Mouse (Mus musculus) effector memory CD4-positive, alpha-beta T cell, adult 5 months (primary cell): ENCODE measurements around the gene Ddx3x. TPM values are rescaled to one million over a fixed set of nuclear protein-coding genes. Genes with fewer than 3 reads are reported as not detected.

Experiments
- polyA plus RNA-seq: library from polyadenylated mRNA; unstranded; fragments of 100-300 nt; shearing (Covaris generic); gene quantifications from one replicate; pipeline ENCODE4 v1.2.1, GENCODE M21; 2017

Ddx3x gene
- polyA plus RNA-seq, result 181 TPM

DNA sequence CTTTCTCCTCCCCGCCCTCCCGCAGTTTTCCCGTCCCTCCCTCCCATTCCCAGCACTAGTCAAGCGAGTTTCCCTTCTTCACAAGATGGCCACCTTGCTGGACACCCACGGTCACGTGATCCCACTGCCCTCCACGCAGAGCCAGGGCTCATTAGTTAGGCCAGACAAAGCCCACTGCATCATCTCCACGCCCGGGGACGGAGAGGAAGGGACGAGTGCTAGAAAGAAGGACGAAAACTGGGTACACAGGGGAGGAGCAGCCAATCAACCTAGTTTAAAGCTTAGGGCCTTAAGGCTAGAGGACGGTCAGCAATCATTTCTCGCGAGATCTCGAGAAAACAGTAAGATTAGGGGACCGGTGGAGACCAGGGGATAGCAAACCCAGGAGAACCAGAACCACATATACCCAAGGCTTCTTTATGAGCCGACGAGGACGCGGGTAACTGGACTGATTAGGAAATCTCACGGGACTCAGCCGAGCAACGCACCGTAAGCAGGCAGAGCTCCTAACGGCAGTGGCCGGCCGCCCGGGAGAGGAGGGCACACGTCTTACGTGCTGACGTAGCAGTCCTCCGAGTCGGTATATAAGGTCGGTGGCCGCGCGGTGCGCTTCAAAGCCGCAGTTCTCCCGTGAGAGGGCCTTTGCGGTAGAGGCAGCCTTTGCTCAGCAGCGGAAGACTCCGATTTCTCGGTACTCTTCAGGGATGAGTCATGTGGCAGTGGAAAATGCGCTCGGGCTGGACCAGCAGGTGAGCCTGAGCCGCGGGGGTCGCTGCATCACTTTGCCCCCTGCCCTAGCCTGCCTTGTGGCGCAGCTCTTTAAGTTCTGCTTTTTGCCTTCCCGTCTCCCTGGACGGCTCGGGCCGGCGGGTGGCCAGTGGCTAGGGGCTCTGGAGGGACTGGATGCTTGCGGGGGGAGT, at the start of gene Ddx3x:
Gene Ddx3x (plus strand): TSS at position 562 of the 920 bp plus-strand sequence.

Other genes starting within 250 kb of the Ddx3x start
- 111 TPM for gene Usp9x, start 209.5 kb upstream of the Ddx3x start, polyA plus RNA-seq
- gene Nyx, start 185.1 kb downstream of the Ddx3x start, polyA plus RNA-seq, result not detected